Mouse (Mus musculus): ENCODE measurements around the gene Rbms3.

DNA sequence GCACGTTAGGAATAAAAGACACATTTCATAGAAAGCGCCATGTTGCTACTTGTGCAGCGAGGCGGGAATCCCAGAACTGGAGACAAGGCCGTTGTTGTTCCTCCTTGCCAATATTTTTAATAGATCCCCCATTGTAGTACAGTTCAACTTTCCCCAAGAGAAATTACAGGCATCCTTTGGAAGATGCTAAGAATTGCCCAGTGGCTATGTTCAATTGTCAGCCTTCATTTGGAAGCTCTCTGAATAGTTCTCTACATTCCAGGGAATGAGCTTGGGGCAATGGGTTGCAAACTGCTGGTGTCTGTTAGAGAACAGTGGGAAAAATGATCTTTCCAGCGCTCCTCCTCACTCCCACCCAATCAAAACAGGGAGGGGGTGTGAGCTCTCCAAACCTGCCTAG lies 541.4 kb downstream of the Rbms3 start:
- TF ChIP-seq CTCF (IDR thresholded peaks at IDR 0.05), result no peak
- TF ChIP-seq EP300 (IDR thresholded peaks at IDR 0.05), result no peak
